Mouse (Mus musculus) kidney, adult 2 months (tissue): ENCODE measurements around the gene Cntrl.

ENCODE experiments used
- CTCF ChIP-seq: fragments of 200-500 bp; conservative IDR thresholded peaks from 2 replicates; pipeline ENCODE4 v1.5.1; 2011; ENCODE audit warnings: low read depth, mild to moderate bottlenecking, control low read depth, low read length, moderate library complexity, mixed read lengths; ENCODE audit not compliant: insufficient read depth, insufficient read length
- POLR2A ChIP-seq: fragments of 200-500 bp; IDR thresholded peaks from one replicate; pipeline ENCODE4 v1.6.1; 2011; ENCODE audit warnings: low read depth, low read length, control low read depth

- TF ChIP-seq CTCF = no peak
- no peak for TF ChIP-seq POLR2A
Observed at GRCm38 (mm10) chr2:35218736-35219135, 109.4 kb downstream of the Cntrl start.
